Mouse (Mus musculus) retina, postnatal 1 day (tissue): Measurements from ENCODE around the gene Raver1.
"Not testable (repeated sequence)": the region's sequence is repeated elsewhere in the genome, so short reads cannot be mapped to it uniquely, and the experiment has no call there.

Experiments used
- DNase-seq: peaks from one replicate; pipeline ENCODE4 v3.0.0-alpha.2; 2012

Gene Raver1

GRCm38 (mm10) chr9:21104814-21105213 lies 13.0 kb upstream of the Raver1 start:
- DNase-seq, result no peak

- no peak for DNase-seq
Measured at GRCm38 (mm10) chr9:21102076-21102475, 10.3 kb upstream of the Raver1 start.

GRCm38 (mm10) chr9:21100447-21101161 lies 8.8 kb upstream of the Raver1 start:
- no peak for DNase-seq

GRCm38 (mm10) chr9:21097793-21098192 lies 6.0 kb upstream of the Raver1 start:
- no peak for DNase-seq

GRCm38 (mm10) chr9:21095958-21096357 lies 4.2 kb upstream of the Raver1 start:
- DNase-seq, result no peak

GRCm38 (mm10) chr9:21093423-21093822 lies 1.6 kb upstream of the Raver1 start:
- no peak for DNase-seq

- peak; percentile 15 for DNase-seq
Measured at GRCm38 (mm10) chr9:21090972-21091706, 669 bp downstream of the Raver1 start.

- DNase-seq, result no peak
Measured at GRCm38 (mm10) chr9:21090537-21090936, 1.3 kb downstream of the Raver1 start.

GRCm38 (mm10) chr9:21083324-21083723 lies 8.5 kb downstream of the Raver1 start:
- DNase-seq, result no peak

GRCm38 (mm10) chr9:21081127-21081526 lies 10.7 kb downstream of the Raver1 start:
- DNase-seq, result no peak

- no peak for DNase-seq
Measured at GRCm38 (mm10) chr9:21075625-21076024, 16.2 kb downstream of the Raver1 start.

- no peak for DNase-seq
Measured at GRCm38 (mm10) chr9:21074173-21074572, 17.6 kb downstream of the Raver1 start.

- DNase-seq, result peak; percentile 93
Measured at GRCm38 (mm10) chr9:21073044-21073840, 18.6 kb downstream of the Raver1 start, which contains the start of the genes Gm49373 and Fdx1l. Gm49373 (minus strand) TSS chr9:21073096. Fdx1l (minus strand) TSS chr9:21073614.

- peak; percentile 1 for DNase-seq
Measured at GRCm38 (mm10) chr9:21072641-21073040, 19.2 kb downstream of the Raver1 start.

GRCm38 (mm10) chr9:21067006-21067684 lies 24.7 kb downstream of the Raver1 start, which contains the start of gene Zglp1:
Zglp1 (minus strand) TSS chr9:21067093.
- no peak for DNase-seq

GRCm38 (mm10) chr9:21062928-21063327 lies 28.9 kb downstream of the Raver1 start:
- no peak for DNase-seq

GRCm38 (mm10) chr9:21051578-21051977 lies 40.2 kb downstream of the Raver1 start:
- DNase-seq, result no peak

GRCm38 (mm10) chr9:21045235-21045634 lies 46.6 kb downstream of the Raver1 start:
- no peak for DNase-seq

- DNase-seq, result not testable (repeated sequence)
Measured at GRCm38 (mm10) chr9:21044785-21045184, 47.0 kb downstream of the Raver1 start.

- DNase-seq, result no peak
Measured at GRCm38 (mm10) chr9:21043563-21043962, 48.2 kb downstream of the Raver1 start.

- DNase-seq, result no peak
Measured at GRCm38 (mm10) chr9:21041308-21041707, 50.5 kb downstream of the Raver1 start.

- DNase-seq, result no peak
Measured at GRCm38 (mm10) chr9:21039779-21040178, 52.0 kb downstream of the Raver1 start.

- peak; percentile 87 for DNase-seq
Measured at GRCm38 (mm10) chr9:21037481-21037891, 54.3 kb downstream of the Raver1 start.
